Mouse (Mus musculus) MEL (cell line): Measurements from ENCODE around the gene Esrrb.

Experiments
- BHLHE40 ChIP-seq: IDR thresholded peaks from 2 replicates; pipeline ENCODE4 v1.6.1; 2012; ENCODE audit warnings: low read depth, mild to moderate bottlenecking, inconsistent platforms, low read length, improper control_type of control experiment, borderline replicate concordance
- CTCF ChIP-seq, 3 experiments: IDR thresholded peaks in 2 of 3; conservative IDR thresholded peaks in 1 of 3; 2 replicates each; pipeline ENCODE4 v1.5.1; 2011 to 2012; ENCODE audit warnings: low read length in 3 of 3, low read depth in 2 of 3, mild to moderate bottlenecking in 2 of 3, improper control_type of control experiment in 1 of 3, inconsistent platforms in 1 of 3, mixed read lengths in 1 of 3, moderate library complexity in 1 of 3; ENCODE audit not compliant: control insufficient read depth in 1 of 3, insufficient read depth in 1 of 3, poor library complexity in 1 of 3, severe bottlenecking in 1 of 3
- ELF1 ChIP-seq: IDR thresholded peaks from 2 replicates; pipeline ENCODE4 v1.6.1; 2014; ENCODE audit warnings: low read depth, mild to moderate bottlenecking, inconsistent platforms, low read length, improper control_type of control experiment, moderate library complexity
- EP300 ChIP-seq, 2 experiments: IDR thresholded peaks; 2 replicates each; pipeline ENCODE4 v1.6.1; 2011; ENCODE audit warnings: improper control_type of control experiment in 2 of 2, low read length in 2 of 2, low read depth in 1 of 2, mild to moderate bottlenecking in 1 of 2
- GABPA ChIP-seq: IDR thresholded peaks from 2 replicates; pipeline ENCODE4 v1.6.1; 2012; ENCODE audit warnings: low read depth, mild to moderate bottlenecking, inconsistent platforms, low read length, improper control_type of control experiment, moderate library complexity
- HCFC1 ChIP-seq: IDR thresholded peaks from 2 replicates; pipeline ENCODE4 v1.6.1; 2012; ENCODE audit warnings: low read depth, mild to moderate bottlenecking, inconsistent platforms, low read length, improper control_type of control experiment, moderate library complexity
- MAX ChIP-seq: IDR thresholded peaks from 2 replicates; pipeline ENCODE4 v1.6.1; 2011; ENCODE audit warnings: low read length, improper control_type of control experiment
- MAZ ChIP-seq: IDR thresholded peaks from 2 replicates; pipeline ENCODE4 v1.6.1; 2012; ENCODE audit warnings: low read depth, mild to moderate bottlenecking, inconsistent platforms, low read length, improper control_type of control experiment
- POLR2A ChIP-seq, 2 experiments: IDR thresholded peaks; 2 replicates each; pipeline ENCODE4 v1.6.1; 2011 to 2012; ENCODE audit warnings: low read length in 2 of 2, mild to moderate bottlenecking in 2 of 2, control low read depth in 1 of 2, improper control_type of control experiment in 1 of 2, low read depth in 1 of 2, moderate library complexity in 1 of 2; ENCODE audit not compliant: control insufficient read depth in 1 of 2, insufficient read depth in 1 of 2, poor library complexity in 1 of 2
- UBTF ChIP-seq: IDR thresholded peaks from 2 replicates; pipeline ENCODE4 v1.6.1; 2012; ENCODE audit warnings: low read depth, mild to moderate bottlenecking, inconsistent platforms, low read length, improper control_type of control experiment, moderate library complexity, borderline replicate concordance; ENCODE audit not compliant: insufficient read depth

- TF ChIP-seq CTCF (IDR thresholded peaks at IDR 0.05 in 2 of 3, conservative IDR thresholded peaks at IDR 0.05 in 1 of 3; ENCODE audit: control insufficient read depth in 1 of 3, insufficient read depth in 1 of 3, low read depth in 2 of 3, low read length in 3 of 3, poor library complexity in 1 of 3, severe bottlenecking in 1 of 3) (no peak), HCFC1 (no peak), POLR2A (IDR thresholded peaks at IDR 0.05; ENCODE audit: control insufficient read depth in 1 of 2, insufficient read depth in 1 of 2, low read depth in 1 of 2, low read length in 2 of 2, poor library complexity in 1 of 2) (no peak), EP300 (IDR thresholded peaks at IDR 0.05; ENCODE audit: low read depth in 1 of 2, low read length in 2 of 2) (no peak), ELF1 (no peak), MAX (no peak), UBTF (no peak), GABPA (no peak), MAZ (no peak), BHLHE40 (no peak)
Observed at GRCm38 (mm10) chr12:86518746-86519145, 157.8 kb downstream of the Esrrb start.
